Mouse (Mus musculus): ENCODE measurements around the gene Lrrc28. TPM values are rescaled to one million over a fixed set of nuclear protein-coding genes. Genes with fewer than 3 reads are reported as not detected.

The Lrrc28 gene
- 10 to 100 TPM; 15.5 TPM for total RNA-seq (2021)
- long read RNA-seq, experiment 1, transcript Lrrc28-202 (10 exons, 2,923 nt): major isoform, 11 of 27 reads
- long read RNA-seq, experiment 1, partial matches to known transcripts: 2 of 27 reads
- long read RNA-seq, experiment 1, other reads (novel, unspliced or antisense): 12 of 27 reads
- long read RNA-seq, experiment 2, transcript Lrrc28-202 (10 exons, 2,923 nt): major isoform, 5 of 19 reads
- long read RNA-seq, experiment 2, partial matches to known transcripts: 5 of 19 reads
- long read RNA-seq, experiment 2, other reads (novel, unspliced or antisense): 8 of 19 reads

GRCm38 (mm10) chr7:67644833-67645680 is at the start of gene Lrrc28:
Gene Lrrc28, minus strand, starts transcription at chr7:67645268.
- peak; percentile 98 to 99 for DNase-seq
- intact Hi-C loops (cut with DNase I): no loop called here

DNA sequence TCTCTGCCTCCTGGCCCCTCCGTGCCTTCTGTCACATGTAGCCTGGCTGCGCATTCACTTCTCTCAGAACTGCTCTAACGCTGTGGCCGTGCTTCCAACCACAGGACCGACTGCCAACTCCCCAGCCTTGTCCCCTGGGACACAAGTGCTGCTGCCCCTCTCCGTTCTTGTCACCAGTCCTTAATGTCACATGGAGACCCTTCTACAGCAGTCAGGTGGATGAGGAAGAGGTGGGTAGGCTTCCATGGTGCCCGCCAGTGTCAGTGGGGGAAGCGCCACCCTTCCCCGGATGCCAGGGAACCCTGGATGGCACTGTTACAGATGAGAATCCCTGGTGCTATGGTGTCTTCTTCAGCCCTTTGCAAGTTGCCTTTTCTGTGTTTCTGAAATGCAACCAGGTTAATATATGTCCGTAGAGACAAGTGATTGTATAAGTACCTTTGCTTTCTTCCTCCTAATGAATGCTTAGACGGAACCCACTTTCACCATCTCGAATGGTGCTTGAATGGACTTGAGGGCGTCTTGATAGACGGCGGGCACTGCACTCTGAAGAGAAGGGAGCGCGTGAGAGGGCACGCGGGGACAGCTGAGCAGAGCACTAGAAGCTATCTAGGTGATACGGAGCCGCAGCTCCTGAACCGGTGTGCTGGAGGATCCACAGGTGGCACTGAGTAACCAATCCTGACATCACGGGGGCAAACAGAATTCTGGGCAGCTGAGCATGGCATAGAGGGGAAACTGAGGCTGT is 47.9 kb upstream of the Lrrc28 start:
- no peak for DNase-seq
- intact Hi-C loops (cut with DNase I): no loop called here

- DNase-seq: peak; percentile 49 to 74
- intact Hi-C loops (cut with DNase I): no loop called here
These were observed 47.1 kb upstream of the Lrrc28 start for GRCm38 (mm10) chr7:67692141-67692540.

- no peak for DNase-seq
- intact Hi-C loops (cut with DNase I): no loop called here
These were observed 46.0 kb upstream of the Lrrc28 start for GRCm38 (mm10) chr7:67691036-67691435.

GRCm38 (mm10) chr7:67689793-67690192 is 44.7 kb upstream of the Lrrc28 start:
- DNase-seq: no peak
- intact Hi-C loops (cut with DNase I): no loop called here

DNA sequence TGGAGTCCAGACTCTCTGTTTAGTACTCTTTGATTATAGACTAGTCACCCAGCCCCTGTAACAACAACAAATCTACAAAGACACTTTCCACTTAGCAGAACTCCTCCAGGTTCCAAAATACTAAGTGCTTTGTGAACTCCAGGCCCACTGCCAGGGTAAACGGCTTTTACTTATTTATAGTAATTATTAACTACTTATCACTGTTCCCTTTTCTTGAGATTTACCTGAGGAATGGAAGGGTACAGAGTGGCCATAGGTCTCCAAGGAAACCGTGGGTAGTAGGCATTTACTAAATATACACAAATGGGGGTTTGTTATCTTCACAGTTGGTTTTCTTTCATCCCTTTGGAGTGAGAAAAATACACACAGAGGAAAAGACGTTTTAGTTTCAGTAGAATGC is 43.2 kb upstream of the Lrrc28 start:
- DNase-seq: no peak
- intact Hi-C loops (cut with DNase I): no loop called here

DNA sequence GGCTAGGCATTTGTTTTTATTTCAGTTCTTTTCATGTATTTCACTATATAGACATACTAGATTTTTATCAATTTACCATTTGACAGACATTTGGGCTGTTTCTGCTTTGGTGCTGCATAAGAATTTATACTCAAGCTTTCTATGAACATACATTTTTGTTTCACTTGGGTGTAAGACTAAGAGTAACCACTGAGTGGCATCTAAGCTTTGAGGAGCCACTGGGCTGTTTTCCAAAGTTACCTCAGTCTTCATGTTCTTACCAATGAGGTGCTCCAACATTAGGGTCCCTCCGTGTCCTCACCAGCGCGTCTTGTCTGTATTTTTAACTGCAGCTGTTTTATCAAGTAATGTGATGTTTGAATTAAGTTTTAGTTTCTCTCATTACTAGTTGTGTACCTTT is 41.5 kb upstream of the Lrrc28 start:
- intact Hi-C loops (cut with DNase I): no loop called here
- DNase-seq: no peak

GRCm38 (mm10) chr7:67683006-67683405 is 37.9 kb upstream of the Lrrc28 start:
- DNase-seq: no peak
- intact Hi-C loops (cut with DNase I): no loop called here

DNA sequence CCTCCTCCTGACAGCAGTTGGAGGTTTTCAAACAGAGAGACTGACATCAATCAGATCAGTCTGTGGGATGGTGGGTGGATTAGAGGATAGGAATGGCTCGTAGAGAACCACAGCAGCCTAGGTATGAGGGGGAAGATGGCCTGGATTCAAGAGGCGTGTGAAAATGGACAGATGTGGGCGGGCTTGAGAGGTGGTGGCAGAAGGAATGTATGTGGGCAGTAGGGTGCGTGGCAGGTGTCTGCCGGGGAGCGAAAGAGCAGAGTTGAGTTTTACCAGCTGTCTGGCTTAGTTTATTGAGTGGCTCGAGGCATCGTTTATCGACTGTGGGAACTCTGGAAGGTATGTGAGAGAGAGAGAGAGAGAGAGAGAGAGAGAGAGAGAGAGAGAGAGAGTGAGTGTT is 36.0 kb upstream of the Lrrc28 start:
- intact Hi-C loops (cut with DNase I): no loop called here
- no peak for DNase-seq

DNA sequence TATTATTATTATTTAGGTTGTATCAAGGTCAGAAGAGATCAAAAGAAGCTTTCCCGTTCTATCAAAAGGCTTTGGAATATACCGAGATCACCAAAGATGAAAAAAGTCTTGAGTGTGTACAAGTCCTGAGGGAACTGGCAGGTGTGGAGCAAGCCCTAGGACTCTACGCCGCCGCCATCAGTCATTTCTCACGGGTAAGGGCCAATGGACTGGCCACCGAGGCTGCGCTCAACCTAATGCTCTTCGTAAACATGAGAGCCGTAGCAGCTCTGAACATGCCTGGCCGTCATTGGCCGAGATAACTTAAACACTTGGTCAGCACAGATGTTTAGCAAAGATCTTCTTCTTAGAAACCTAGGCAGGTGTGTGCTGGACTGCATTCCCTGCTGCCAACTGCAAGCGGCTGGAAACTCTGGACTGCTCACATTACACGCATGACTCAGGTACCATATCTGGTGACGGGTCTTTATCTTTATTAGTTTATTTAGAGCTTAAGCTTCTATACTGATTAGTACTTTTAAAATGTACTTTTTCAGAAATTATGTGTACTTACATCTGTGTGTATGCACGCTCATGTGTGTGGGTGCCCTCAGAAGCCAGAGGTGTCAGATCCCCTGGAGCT is 33.9 kb upstream of the Lrrc28 start:
- DNase-seq: no peak
- intact Hi-C loops (cut with DNase I): loop anchor here (10.0 kb wide), 1 partner anchor 276 kb away; the partner anchor contains the start of gene Igf1r

GRCm38 (mm10) chr7:67673656-67674055 is 28.6 kb upstream of the Lrrc28 start:
- intact Hi-C loops (cut with DNase I): loop anchor here (10.0 kb wide), 1 partner anchor 281 kb away; the partner anchor contains the start of gene Igf1r
- no peak for DNase-seq

- intact Hi-C loops (cut with DNase I): loop anchor here (1.0 to 10.0 kb wide), 3 partner anchors 29 to 282 kb away; partner anchors contain the start of genes Igf1r and Synm
- DNase-seq: peak; percentile 97 to 99
These were observed 27.6 kb upstream of the Lrrc28 start for GRCm38 (mm10) chr7:67672650-67673049.

- intact Hi-C loops (cut with DNase I): loop anchor here (10.0 kb wide), 1 partner anchor 284 kb away; the partner anchor contains the start of gene Igf1r
These were observed 25.9 kb upstream of the Lrrc28 start for GRCm38 (mm10) chr7:67670965-67671364.

GRCm38 (mm10) chr7:67663981-67664694 is 19.1 kb upstream of the Lrrc28 start:
- intact Hi-C loops (cut with DNase I): no loop called here
- DNase-seq: no peak

More at GRCm38 (mm10) chr7:67670965-67671364, 25.9 kb upstream of the Lrrc28 start:
- DNase-seq: no peak

DNA sequence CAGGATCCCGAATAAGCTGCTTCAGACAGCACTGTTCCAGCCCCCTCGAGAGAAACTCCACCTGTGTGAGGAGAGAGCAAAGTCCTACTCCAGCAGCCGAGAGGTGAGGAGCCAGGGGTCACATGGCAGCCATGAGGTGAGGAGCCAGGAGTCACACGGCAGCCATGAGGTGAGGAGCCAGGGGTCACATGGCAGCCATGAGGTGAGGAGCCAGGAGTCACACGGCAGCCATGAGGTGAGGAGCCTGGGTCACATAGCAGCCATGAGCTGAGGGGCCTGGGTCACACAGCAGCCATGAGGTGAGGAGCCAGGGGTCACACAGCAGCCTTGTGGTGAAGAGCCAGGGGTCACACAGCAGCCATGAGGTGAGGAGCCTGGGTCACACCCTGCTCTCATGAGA is 17.4 kb upstream of the Lrrc28 start:
- intact Hi-C loops (cut with DNase I): no loop called here
- no peak for DNase-seq

DNA sequence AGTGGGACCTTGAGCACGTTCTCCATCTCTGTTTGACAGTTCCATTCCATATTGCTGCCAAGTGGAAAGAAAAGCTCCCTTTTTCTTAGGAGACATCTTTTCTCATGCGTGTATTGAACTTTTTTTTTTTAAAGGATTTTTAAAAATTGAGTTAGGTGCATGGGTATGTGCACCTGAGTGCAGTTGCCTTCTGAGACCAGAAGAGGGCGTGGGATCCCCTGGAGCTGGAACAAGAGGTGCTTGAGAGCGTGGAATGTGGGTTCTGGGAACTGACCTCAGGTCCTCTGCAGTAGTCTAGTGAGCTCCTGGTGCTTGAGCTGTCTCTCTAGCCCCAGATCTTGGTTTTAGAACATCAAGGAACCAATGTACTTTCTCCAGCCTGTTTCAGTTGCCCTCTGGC is 13.0 kb upstream of the Lrrc28 start:
- intact Hi-C loops (cut with DNase I): no loop called here

GRCm38 (mm10) chr7:67655186-67655585 is 10.1 kb upstream of the Lrrc28 start:
- no peak for DNase-seq
- intact Hi-C loops (cut with DNase I): no loop called here

More for the DNA sequence above, 13.0 kb upstream of the Lrrc28 start:
- no peak for DNase-seq

DNA sequence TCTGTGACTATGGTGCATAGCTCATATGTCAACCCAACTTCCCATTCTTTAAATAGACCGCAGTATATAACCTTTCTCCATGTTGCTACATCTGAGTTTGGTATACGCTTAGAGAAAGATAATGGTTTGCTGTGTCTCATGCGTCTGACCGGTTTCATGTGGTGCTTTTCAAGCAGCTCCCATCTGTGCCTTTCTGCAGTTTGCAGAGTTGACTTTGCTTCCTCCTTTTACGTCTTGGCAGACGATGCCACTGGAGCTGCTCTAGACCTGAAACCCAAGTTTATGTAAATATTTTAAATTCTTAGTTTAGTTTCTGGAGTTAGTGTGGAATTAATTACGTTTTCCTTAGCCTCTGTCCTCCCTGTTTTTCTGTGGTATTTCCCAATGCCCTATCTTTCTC is 9.6 kb upstream of the Lrrc28 start:
- intact Hi-C loops (cut with DNase I): no loop called here
- DNase-seq: no peak

GRCm38 (mm10) chr7:67652211-67652610 is 7.1 kb upstream of the Lrrc28 start:
- DNase-seq: no peak
- intact Hi-C loops (cut with DNase I): no loop called here

DNA sequence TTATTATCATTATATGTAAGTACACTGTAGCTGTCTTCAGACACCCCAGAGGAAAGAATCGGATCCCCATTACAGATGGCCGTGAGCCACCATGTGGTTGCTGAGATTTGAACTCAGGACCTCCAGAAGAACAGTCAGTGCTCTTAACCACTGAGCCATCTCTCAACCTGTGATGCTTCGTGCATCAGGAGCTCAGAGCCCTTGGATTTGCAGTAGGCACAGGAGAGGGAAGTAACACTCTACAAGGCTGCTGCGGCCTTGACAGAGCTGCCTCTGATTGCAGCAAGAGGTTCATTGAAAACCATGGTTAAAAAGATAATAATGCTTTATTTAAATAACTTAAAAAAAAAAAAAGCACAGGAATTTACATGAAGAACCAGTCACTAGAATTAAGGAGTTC is 3.3 kb upstream of the Lrrc28 start:
- intact Hi-C loops (cut with DNase I): no loop called here
- no peak for DNase-seq
